Mouse (Mus musculus) limb, embryonic 14.5 days (tissue): ENCODE data around the gene Itih1. TPM values are rescaled to one million over a fixed set of nuclear protein-coding genes. Genes with fewer than 3 reads are reported as not detected.

Experiments used
- ATAC-seq: fragments of 200-750 bp; cut with Nextera tagmentation; 2 replicates; pipeline ENCODE4 v1.8.0; 2017; ENCODE audit warnings: low read depth, moderate number of reproducible peaks, moderate TSS enrichment; ENCODE audit not compliant: low FRiP score
- DNase-seq: peaks from one replicate; pipeline ENCODE4 v3.0.0-alpha.2; 2015; ENCODE audit warnings: low spot score
- H3K27ac ChIP-seq: fragments of 300-500 bp; sonication (generic); replicated peaks from 2 replicates; pipeline ENCODE4 v1.5.1; 2014; ENCODE audit warnings: low read depth, mild to moderate bottlenecking, low read length, moderate library complexity, mixed read lengths
- H3K27me3 ChIP-seq: fragments of 300-500 bp; sonication (generic); 2 replicates; pipeline ENCODE4 v1.6.1; 2014; ENCODE audit warnings: low read length, mixed read lengths; ENCODE audit not compliant: control insufficient read depth, insufficient read depth
- H3K36me3 ChIP-seq: fragments of 300-500 bp; sonication (generic); 2 replicates; pipeline ENCODE4 v1.6.1; 2014; ENCODE audit warnings: mild to moderate bottlenecking, low read length, moderate library complexity, mixed read lengths; ENCODE audit not compliant: control insufficient read depth, insufficient read depth
- H3K4me1 ChIP-seq: fragments of 300-500 bp; sonication (generic); 2 replicates; pipeline ENCODE4 v1.6.1; 2014; ENCODE audit warnings: antibody characterized with exemption, low read length, mixed read lengths; ENCODE audit not compliant: control insufficient read depth, insufficient read depth
- H3K4me2 ChIP-seq: fragments of 300-500 bp; sonication (generic); replicated peaks from 2 replicates; pipeline ENCODE4 v1.6.1; 2014; ENCODE audit warnings: low read depth, mild to moderate bottlenecking, low read length, moderate library complexity; ENCODE audit not compliant: severe bottlenecking
- H3K4me3 ChIP-seq: fragments of 300-500 bp; sonication (generic); replicated peaks from 2 replicates; pipeline ENCODE4 v1.5.1; 2014; ENCODE audit warnings: low read length
- H3K9ac ChIP-seq: fragments of 300-500 bp; sonication (generic); 2 replicates; pipeline ENCODE4 v1.6.1; 2014; ENCODE audit warnings: mild to moderate bottlenecking, low read depth, low read length, moderate library complexity; ENCODE audit not compliant: severe bottlenecking
- H3K9me3 ChIP-seq: fragments of 300-500 bp; sonication (generic); 2 replicates; pipeline ENCODE4 v1.6.1; 2016; ENCODE audit warnings: low read length; ENCODE audit not compliant: control insufficient read depth
- POLR2A ChIP-seq: fragments of 200-500 bp; IDR thresholded peaks from 2 replicates; pipeline ENCODE4 v1.8.0; 2012; ENCODE audit warnings: inconsistent platforms, mild to moderate bottlenecking, moderate library complexity, borderline replicate concordance; ENCODE audit not compliant: insufficient read depth, insufficient read length; ENCODE audit errors: extremely low read depth
- WGBS: fragments of 180-500 bp; shearing (Covaris S2); extraction: QIAGEN DNeasy Blood & Tissue Kit; methylation state at CpG from one replicate; pipeline ENCODE4 v1.1.7; 2014; 5-methylcytosine and 5-hydroxymethylcytosine counted together
- polyA plus RNA-seq, 2 experiments: library from polyadenylated mRNA; depleted of rRNA in 1 of 2; stranded (reverse) in 1 of 2; unstranded in 1 of 2; fragments of >200 nt; fragmentation: Nextera tagmentation in 1 of 2; extraction: Ambion mirVana in 1 of 2; gene quantifications; 2 replicates each; pipeline versions ENCODE4 v1.2.1 to v1.2.3; 2012 to 2014

Gene Itih1
- polyA plus RNA-seq, 2 experiments, result 0.03 TPM; not detected in 1

DNA sequence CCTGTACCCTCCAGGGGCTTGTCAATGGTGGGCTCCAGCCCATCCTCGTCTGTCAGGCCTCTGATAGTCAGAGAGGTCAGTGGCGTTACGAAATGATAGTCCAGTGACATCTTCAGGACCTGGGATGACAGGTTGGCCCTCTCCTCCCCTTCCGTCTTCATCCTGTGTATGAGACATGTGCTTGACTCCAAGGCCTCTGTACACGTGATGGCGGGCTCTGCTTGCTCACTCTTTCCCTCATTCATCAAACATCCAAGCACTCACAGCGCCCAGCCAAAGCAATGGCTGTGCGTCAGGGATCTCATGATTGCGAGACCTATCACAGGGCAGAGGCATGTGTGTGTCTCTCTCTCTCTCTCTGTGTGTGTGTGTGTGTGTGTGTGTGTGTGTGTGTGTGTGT, 9.7 kb downstream of the Itih1 start:
- H3K9ac ChIP-seq, result no peak overlapping the region
- H3K4me2 ChIP-seq, result no peak overlapping the region
- no peak overlapping the region for H3K4me3 ChIP-seq
- H3K27ac ChIP-seq, result no peak overlapping the region
- no peaks in the 10 kb centered on the region for H3K36me3 ChIP-seq
- ATAC-seq, result no peak
- H3K27me3 ChIP-seq, result no peaks in the 10 kb centered on the region
- DNase-seq, result no peak
- no peaks in the 10 kb centered on the region for H3K9me3 ChIP-seq
- H3K4me1 ChIP-seq, result no peaks in the 10 kb centered on the region
- WGBS, result 90% methylated on average over 9 of the region's 9 CpGs
- no peak for TF ChIP-seq POLR2A

DNA sequence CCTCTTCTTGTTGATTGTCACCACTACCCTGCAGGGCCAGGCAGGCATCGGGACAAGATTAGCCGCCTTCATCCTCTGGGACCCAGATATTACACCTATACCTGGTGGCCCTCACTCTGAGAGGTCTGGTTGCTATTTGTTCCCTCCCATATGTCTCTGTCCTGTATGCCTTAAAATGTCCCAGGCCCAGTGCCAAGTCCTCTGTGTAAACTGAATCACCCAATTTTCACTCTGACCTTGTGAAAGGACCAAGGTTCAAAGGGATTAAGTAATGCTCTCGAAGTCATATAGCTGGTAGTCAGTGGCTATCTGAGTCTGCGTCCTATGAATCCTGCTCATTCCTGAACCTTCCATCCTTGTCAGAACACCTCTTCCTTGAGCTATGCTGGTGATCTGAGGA, 12.7 kb downstream of the Itih1 start:
- 82% methylated on average over 4 of the region's 4 CpGs for WGBS
- Histone ChIP-seq H3K4me2 (no peak overlapping the region), H3K9ac (no peak overlapping the region), H3K9me3 (no peaks in the 10 kb centered on the region), H3K27me3 (no peaks in the 10 kb centered on the region), H3K4me3 (no peak overlapping the region), H3K27ac (no peak overlapping the region), H3K4me1 (no peaks in the 10 kb centered on the region), H3K36me3 (no peaks in the 10 kb centered on the region)
- TF ChIP-seq POLR2A, result no peak
- DNase-seq, result no peak
- no peak for ATAC-seq

DNA sequence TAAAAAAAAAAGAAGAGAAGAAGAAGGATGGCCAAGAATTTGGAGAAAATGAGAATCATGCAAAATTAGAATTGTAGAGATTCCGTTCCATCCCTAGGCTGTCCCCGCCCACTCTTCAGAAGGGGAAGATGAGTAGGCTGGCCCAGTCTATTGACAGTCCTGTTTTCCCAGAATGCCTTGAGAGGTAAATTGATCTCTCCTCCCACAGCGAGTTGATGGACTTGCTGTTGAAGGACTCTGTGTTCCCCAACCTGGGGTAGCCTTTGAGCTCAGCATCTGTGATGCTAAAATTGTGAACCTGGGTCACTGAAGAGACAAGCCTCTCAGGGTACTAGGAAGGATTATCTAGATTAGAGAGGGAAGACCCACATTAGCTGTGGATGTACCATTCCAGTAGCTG, 17.6 kb downstream of the Itih1 start:
- no peak for TF ChIP-seq POLR2A
- Histone ChIP-seq H3K27me3 (no peaks in the 10 kb centered on the region), H3K4me1 (no peaks in the 10 kb centered on the region), H3K27ac (no peak overlapping the region), H3K4me2 (no peak overlapping the region), H3K36me3 (no peaks in the 10 kb centered on the region), H3K9ac (no peak overlapping the region), H3K9me3 (no peaks in the 10 kb centered on the region), H3K4me3 (no peak overlapping the region)
- DNase-seq, result no peak
- 92% methylated on average over 3 of the region's 3 CpGs for WGBS
- ATAC-seq, result no peak

DNA sequence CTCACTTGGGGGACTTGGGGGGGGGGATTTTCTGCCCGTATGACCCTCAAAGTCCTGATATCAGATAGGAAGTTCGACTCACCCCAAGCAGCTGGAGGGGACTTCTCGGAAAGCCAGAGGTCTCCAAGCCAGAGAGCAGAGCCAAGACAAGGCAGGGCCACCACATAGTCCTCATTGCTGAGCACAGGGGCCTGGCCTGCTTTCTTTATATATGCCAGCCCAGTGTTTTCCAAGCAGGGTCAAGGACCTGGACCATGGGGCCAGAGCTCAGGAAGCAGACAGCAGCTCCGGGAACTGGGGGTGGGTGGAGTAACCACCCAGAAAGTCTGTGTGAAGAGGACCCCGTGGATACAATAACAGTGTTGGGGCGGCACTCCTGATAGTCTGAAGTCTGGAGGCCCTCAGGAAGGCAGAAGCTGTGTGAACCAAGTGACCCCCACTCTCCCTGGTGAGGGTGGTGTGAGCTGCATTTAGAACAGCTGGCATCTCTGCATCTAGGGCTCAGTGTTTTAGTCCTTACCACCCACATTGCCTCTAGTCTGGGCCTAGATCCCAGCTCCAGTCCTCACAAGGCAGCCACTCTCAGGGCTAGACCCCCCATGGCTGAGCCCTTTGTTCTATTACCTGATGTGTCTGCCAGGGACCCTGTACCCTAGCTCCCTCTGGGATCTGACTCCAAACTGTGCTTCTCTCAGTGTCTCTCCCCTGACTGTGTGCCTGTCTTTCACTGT, 19.5 kb downstream of the Itih1 start, which contains the start of gene Itih3:
Gene Itih3, minus strand, starts transcription at position 386 of the 731 bp plus-strand sequence.
- H3K4me2 ChIP-seq, result no peak within 1 kb of the TSS
- no peaks in the 10 kb centered on the region for H3K9me3 ChIP-seq
- H3K36me3 ChIP-seq, result no peaks in the 10 kb centered on the region
- no peak within 1 kb of the TSS for H3K9ac ChIP-seq
- DNase-seq (no peak), ATAC-seq (no peak)
- H3K27me3 ChIP-seq, result no peaks in the 10 kb centered on the region
- TF ChIP-seq POLR2A, result no peak
- H3K27ac ChIP-seq, result no peak within 1 kb of the TSS
- WGBS, result 64% methylated on average over 6 of the region's 6 CpGs
- no peaks in the 10 kb centered on the region for H3K4me1 ChIP-seq
- H3K4me3 ChIP-seq, result no peak within 1 kb of the TSS

DNA sequence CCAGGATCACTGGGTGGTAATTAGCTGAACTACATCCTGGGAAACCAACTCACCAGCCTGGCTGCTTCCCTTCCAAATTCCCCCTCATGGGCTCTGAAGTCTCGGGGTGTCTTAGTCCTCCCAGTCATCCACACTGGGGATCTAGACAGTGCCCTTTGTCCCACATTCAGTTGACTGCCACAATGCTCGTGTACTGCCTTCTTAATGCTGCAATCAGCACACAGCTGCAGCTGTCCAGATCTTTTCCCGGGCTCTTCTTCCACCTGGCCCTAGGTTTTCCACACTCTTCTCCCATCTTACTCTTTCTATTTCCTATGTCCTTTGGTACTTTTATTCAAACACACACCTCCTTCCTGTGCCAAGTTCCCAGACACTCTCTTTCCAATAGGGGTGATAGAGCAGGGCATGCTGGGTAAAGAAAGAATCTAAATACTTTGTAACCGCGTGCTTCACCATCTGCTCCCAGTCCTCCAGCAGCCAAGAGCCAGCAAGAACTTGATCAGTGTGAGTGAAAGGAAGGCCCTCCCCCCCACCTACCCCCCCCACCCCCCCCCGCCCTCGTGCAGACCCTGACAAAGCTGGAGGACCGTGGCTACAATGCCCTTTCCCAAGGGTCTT, 20.9 kb downstream of the Itih1 start:
- WGBS, result 67% methylated on average over 8 of the region's 8 CpGs
- no peak for ATAC-seq
- Histone ChIP-seq H3K27ac (no peak overlapping the region), H3K9ac (no peak overlapping the region), H3K36me3 (no peaks in the 10 kb centered on the region), H3K4me2 (no peak overlapping the region), H3K27me3 (no peaks in the 10 kb centered on the region), H3K4me3 (no peak overlapping the region), H3K9me3 (no peaks in the 10 kb centered on the region), H3K4me1 (no peaks in the 10 kb centered on the region)
- DNase-seq, result no peak
- no peak for TF ChIP-seq POLR2A
